Mouse (Mus musculus): ENCODE data around the gene Cys1. TPM values are rescaled to one million over a fixed set of nuclear protein-coding genes. Genes with fewer than 3 reads are reported as not detected.
"Not testable (repeated sequence)": the region's sequence is repeated elsewhere in the genome, so short reads cannot be mapped to it uniquely, and the experiment has no call there.

Gene Cys1
- 1 to 10 TPM; 3.3 to 5.6 (median 4.7) TPM for total RNA-seq (2022)

DNA sequence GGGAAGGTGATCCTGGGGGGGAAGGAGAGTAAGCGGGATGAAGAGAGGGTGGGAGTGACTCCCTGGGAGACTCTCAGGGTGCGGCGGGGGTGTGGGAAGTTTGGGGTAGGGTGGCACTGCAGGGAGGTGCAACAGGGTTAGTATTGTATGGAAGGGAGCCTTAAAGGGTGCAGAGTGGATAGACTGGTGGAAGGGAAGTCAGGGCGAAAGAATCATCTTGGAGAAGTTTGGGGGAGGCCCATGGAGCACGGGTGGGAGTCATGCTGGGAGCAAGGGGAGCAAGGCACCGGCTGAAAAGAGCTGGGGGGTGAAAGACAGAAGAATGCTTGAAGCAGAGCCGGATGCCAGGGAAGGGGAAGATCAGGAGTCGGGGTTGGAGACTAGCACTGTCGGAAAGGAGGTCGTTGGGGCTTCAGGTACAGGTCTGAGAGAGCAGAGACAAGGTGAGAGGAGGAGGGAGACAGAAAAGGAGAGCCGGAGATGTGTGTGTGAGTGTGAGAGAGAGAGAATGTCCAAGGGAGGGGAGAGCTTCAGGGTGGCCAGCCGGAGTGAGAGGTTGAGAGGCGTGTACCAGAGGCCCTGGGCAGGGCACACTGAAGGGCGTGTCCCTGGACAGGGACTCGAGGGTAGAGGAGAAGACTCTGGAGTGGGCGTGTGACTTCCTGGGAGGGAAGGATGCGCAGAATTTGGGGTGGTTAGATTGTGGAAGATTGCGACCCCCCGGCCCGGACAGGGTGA lies at the start of gene Cys1:
Gene Cys1, minus strand, starts transcription at position 528 of the 738 bp plus-strand sequence.
- DNase-seq (ENCODE audit: low spot score): no peak

DNA sequence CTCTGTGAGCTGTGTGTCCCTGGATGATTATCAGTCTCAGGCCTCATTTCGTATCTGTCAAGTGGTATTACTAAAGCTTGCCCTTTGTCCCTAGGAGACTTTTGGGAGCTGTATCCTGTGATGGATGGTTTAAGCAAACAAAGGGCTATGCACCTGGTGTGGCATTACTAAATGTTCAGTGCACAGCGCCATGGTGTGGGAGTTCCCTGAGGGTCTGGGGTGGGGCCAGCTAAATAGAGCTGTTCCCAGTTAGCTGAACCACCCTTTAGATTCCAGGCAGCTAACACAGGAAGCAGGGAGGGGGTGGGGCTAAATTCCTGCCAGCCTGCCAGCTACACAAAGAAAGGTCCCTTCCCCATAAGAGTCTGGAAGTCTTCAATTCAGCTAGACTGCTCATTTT lies 42.8 kb upstream of the Cys1 start:
- DNase-seq (ENCODE audit: low spot score): no peak

DNA sequence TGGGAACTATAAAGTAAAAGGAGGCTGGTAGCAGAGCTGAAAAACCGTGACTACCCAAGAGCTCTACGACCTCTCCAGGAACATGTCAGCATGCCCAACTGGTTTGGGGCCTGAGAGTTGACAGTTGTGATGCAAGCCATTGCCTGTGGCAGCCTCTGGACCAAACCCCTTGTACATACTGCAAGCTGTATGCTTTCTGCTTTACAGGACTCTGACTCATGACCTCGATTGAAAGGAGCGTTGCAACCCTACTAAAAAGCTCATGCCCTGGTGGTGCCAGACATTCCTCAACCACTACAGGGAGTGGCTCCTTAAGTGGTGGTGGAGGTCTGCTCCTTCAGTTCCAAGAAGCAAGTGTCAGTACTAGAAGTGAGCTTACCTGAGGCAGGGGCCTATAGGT lies 42.2 kb upstream of the Cys1 start:
- no peak for DNase-seq (ENCODE audit: low spot score)

DNA sequence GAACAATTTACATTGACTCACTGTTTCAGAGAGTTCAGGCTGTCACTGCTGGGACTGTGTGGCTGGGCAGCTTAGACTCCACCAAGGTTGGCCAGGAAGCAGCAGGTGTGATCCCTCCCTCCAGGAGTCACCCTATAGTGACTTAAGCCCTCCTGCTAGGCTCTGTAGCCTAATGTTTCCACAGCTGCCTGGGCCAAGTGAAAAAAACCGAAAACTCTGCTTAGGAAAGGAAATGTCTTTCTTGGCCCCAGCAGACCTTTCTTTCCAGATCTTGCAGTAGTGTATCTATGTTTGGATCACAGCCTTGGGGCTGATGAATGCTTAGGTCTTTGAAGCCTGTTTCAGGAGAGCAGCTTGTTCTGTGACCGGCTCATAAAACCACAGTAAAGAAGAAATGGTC lies 41.8 kb upstream of the Cys1 start:
- DNase-seq (ENCODE audit: low spot score): no peak

DNA sequence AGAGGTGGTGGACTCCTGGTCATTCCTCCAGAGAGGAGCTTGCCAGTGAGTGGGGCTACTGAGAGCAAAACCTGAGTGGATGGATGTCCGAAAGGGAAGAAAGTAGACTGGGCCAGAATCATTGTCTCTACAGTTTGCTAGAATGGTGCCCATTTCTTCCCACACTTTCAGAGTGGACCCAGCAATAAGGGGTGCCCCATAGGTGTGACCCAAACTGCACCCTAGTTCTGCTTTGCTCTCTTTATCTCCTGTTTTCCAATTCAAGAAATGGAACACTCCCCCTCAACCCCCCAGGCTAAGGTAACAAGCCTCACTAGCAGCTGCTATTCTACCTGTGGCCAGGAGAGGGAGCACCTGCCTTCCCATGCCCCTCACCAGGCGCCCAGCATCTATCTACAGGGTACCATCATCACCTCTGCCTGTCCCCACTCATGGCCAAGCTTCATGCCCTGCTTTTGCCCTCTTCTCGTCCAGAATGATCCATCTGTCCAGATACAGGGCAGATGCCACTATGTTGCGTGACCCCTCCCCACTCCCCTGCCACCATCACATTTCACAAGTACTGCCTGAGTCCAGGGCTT lies 35.2 kb upstream of the Cys1 start:
- DNase-seq (ENCODE audit: low spot score): no peak

DNA sequence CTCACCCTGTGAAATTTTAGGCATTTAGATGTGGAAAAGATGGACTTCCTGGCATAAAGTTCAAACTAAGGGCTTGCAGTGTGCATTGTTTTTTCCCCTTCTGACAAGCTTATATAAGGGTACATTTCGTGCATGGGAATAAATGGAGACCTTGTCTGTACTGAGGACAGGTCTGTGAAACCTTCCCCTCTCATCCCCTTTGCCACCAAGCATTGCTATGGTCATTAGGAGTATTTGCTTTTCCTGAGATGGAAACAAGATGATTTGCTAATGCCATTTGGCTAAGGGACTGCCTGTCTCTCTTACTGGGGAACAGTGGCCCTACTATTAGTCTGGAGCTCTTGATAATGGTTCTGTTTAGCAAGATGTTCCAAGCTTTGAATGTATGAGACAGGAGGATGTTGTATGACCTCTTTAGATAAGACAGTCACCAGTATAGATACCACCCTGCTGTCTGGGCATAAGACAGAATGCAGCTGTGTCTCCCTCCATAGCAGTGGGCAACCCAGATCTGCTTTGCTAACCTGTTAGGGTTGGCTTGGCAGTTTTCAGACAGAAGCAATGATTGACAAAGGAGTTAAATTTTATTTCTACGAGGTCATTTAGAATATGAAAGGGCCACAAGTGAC lies 33.8 kb upstream of the Cys1 start:
- no peak for DNase-seq (ENCODE audit: low spot score)

DNA sequence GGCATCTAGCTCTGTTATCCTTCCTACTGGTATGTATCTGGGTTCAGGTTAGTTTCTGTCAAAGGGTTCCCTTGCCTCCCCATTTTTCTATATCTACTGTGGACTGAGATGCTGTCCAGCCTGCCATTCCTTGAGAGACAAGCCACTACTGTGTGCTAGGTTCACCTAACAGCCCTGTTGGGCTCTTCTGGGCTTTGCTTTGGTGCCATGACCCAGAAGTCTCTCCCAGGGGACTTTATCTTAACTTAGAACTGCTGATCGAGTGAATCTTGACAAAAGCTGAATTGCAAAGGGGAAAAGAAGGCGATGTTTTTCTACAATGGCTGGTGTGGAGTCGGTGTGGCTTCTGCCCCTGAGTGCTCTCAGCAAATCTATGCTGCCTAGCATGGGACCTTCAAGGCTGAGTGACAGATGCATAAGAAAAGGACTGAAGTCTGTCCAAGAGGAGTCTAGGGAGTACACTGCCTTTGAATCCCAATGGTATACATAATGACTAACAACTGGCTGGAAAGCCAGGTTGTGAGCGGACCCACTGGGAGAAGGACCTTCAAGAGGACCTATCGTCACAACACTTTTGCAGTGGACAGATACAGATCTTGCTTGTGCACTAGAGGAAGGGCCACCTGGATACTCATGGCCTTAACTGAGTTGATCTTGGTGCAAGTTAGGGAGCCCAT lies 33.1 kb upstream of the Cys1 start:
- DNase-seq (ENCODE audit: low spot score): no peak

DNA sequence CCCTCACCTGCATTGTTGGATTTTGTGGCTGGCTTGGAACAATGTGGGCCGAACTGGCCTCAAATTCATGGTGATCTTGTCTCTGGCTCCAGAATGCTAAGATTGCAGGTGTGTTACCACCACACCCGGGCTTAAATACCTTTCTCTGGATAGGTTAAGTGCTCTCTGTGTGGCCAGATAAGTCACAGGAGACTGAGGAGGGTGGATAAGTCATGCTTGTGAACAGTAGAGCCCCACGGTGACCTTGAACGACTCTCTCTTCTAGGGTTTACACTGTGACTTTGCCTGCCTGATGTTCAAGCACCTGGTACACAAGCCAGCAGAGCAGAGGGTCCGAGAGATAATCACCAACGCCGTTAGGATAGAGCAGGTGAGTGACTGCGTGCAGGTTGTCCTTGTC lies 30.8 kb upstream of the Cys1 start:
- no peak for DNase-seq (ENCODE audit: low spot score)

DNA sequence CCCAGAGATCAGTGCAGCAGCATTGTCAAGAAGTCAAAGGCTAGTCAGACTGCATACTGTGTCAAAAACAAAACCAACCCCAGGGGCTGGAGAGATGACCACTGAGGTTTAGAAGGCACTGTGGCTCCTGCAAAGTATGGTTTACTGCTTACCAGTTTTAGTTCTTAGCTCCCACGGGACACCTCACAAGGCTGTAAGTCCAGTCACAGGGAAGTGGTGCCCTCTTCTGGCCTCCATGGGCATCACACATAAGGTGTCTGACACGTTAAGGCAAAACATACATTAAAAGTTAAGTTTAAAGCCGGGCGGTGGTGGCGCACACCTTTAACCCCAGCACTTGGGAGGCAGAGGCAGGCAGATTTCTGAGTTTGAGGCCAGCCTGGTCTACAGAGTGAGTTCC lies 29.1 kb upstream of the Cys1 start:
- DNase-seq (ENCODE audit: low spot score): no peak

DNA sequence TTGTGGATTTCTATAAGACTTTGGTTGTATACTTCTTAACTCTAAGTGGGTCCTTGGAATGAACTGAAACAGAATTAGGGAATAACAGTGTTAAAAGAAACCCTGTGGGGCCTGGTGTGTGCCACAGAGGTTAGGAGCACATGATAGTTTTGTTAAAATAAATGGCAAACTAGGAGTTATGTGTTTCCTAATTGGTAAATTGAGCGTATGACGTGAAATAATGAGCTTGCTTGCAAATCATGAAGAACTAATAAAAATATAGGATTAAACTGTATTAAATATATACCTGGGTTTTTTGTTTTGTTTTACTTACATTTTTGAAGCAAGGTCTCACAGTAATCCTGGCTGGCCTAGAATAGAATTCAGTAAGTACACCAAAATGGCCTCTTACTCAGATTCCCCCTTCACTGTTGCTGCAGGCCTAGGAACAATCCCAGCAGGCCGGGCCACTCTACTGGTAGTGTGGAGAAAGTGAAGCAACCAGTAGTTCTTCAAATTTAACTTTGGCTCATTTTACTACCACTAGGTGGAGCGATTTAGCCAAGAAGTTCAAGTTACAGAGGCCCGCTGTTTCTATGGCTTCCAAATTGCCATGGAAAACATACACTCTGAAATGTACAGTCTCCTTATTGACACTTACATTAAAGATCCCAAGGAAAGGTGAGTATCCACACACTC lies 28.4 kb upstream of the Cys1 start:
- peak; percentile 86 for DNase-seq (ENCODE audit: low spot score)

DNA sequence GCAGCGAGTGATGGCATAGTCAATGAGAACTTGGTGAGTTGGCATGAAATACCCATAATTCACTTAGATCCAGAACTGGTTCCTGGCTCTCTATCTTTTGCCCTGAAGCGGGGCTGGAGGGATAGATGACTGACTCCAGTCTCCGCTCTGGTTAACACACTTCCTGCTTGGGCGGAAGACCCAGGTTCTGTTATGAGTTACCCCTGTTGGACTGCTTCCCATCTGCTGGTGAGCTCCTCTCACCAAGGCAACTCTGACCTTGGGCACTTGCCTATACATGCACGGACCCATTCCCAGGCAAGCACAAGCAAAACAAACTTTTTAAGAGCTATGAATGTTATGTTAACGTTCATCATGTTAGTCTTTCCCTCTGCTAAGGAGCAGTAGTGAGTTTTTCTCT lies 27.8 kb upstream of the Cys1 start:
- no peak for DNase-seq (ENCODE audit: low spot score)

DNA sequence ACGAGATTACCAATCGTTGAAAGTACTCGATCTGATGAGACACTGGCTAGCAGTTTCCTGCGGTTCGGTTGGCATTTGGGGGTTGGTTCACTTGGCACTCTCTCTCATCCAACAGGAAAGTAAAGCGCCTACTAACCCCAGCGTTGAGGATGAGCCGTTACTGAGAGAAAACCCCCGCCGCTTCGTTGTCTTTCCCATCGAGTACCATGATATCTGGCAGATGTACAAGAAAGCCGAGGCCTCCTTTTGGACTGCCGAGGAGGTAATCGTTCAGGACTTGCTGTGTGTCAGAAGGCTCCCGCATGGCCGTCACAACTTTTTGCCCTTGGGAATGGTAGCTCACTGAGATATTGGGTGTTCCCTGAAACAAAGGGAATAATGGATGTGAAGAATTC lies 27.2 kb upstream of the Cys1 start:
- no peak for DNase-seq (ENCODE audit: low spot score)

DNA sequence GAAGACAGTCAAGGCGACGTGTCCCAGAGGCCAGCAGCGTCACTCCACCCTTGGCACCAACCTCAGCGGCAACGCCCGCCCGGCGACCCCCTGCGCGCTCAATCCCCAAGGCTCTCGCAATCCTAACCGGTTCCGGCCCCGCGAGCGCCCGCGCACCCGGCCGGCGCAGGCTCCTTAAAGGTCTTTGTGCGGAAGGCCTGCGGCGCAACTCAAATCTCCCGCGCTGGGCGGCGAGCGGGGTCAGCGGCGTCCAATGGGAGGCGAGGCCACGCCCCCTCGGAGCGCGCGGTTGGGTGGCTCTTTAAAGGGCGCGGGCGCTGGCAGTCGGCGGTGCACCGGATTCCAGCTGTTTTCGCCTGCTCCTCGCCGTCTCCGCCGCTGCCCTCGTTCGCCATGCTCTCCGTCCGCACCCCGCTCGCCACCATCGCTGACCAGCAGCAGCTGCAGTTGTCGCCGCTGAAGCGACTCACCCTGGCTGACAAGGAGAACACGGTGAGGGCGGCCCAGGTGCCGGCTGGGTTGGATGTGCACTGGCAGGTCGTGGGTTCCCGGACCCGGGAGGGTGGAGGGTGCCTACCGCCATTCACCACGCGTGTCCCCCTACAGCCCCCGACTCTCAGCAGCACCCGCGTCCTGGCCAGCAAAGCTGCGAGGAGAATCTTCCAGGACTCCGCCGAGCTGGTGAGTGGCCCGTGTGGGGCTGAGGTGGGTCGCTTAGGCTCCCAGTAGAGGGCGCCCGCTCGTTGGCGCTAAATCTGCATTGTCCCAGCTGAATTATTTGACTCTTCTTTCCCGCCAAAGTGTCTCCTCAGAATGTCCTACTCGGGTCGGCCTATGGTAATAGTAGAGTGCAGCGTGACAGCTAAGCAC lies 26.6 kb upstream of the Cys1 start, which contains the start of gene Rrm2:
Gene Rrm2, plus strand, starts transcription at position 288 of the 870 bp plus-strand sequence.
- peak; percentile 88 for DNase-seq (ENCODE audit: low spot score)

DNA sequence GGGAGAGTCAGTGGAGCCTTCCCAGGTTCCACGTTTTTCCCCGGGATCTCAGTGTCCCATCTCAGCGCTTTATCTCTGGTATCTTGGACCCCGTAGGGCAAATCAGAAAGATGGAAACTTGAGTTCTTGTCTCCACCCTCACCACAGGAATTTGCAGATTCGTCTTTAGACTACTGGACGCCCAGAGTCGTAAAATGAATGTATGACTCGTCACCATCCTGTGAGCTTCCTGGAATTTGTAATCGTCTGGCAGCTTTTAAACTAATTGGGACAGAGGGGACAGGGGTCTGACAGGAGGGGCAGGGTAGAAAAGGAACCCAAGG lies 25.8 kb upstream of the Cys1 start:
- no peak for DNase-seq (ENCODE audit: low spot score)

DNA sequence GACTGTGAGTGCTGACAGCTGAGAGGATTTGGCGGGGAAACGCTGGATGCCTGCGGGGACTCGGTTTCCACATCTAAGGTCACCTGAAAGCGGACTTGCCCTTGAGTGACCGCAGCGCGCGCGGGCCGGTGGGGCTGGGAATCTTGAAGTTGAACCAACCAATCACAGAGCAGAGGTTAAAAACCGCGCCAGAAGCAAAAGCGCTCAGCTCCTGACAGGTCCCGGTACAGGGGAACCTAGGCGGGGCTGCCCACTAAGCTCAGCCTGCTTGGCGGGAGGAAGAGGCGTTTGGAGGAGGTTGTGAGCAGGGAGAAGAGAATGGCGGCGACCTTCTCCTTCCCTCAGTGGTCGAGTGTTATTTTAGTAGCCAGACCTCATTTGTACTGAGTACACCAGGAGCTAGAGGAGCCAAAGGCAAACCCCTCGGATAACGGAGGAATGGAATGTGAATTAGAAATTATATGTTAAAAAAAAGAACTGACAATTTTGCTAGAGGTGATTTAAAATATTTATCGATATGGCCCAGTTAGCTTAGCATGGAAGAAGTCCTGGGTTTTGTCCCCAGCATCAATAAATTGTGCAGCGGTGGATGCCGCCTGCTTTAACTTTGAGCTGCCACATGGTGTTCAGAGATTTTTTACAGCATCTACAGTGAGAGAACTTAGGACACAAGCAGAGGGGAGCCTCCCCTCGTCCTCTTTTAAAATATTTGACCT lies 25.3 kb upstream of the Cys1 start:
- no peak for DNase-seq (ENCODE audit: low spot score)

DNA sequence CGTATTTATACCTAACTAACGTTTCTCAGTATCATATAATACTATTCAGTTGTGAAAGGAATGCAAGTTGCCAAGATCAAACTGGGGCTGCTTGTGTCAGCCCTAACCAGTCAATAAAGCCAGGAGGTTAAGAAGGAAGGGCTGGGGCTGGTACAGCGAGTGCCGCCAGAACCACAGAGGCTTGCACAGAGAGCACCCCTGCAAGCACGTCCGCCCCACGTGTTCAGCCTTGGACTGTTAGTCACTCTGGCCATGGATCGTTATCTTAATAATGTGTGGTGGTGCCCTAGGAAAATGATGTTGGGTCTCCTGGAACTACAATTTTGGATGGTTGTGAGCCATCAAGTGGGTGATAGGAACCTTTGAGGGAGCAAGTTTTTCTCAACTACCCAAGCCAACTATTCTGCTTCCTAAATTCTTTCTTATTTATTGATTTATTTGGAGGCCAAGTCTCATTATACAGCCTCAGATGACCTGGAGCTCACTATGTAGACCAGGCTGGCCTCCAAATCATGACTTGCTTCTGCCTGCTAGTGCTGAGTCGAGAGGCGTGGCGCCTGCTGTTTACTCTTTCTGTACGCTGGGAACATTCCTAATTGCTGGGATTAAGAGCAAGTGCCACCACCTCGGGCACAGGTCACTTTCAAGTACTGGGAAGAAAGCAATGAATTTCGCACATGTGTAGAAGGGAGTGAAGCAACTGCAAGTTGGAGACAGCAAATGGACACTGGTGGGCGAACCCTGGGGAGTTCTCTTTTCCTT lies 24.1 kb upstream of the Cys1 start:
- DNase-seq (ENCODE audit: low spot score): no peak

DNA sequence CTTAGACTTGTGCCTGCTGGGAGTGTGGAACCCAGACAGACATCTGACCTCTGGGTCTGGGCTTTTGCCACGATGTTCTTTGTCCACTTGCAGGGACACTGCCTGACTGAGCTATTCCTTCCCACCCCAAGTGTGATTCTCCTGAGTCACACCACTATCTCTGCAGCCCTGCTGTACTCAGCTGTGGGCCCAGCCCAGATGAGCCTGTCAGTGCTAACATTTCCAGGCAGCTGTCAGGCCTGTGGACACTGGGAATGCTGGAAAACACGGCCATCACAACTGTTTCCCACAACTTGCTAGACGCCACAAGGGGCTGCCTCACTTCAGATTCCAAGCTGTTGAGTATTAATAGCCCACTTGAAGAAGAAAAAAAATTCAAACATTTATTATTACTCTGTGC lies 21.4 kb upstream of the Cys1 start:
- no peak for DNase-seq (ENCODE audit: low spot score)

DNA sequence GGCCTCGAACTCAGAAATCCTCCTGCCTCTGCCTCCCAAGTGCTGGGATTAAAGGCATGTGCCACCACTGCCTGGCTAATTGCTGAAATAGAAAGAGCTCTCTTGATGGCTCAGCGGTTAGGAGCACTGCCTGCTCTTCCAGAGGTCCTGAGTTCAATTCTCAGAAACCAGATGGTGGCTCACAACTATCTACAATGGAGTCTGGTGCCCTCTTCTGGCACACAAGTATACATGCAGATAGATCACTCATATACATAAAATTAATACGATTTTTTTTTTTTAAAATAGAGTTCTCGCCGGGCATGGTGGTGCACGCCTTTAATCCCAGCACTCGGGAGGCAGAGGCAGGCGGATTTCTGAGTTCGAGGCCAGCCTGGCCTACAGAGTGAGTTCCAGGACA lies 20.0 kb upstream of the Cys1 start:
- not testable (repeated sequence) for DNase-seq (ENCODE audit: low spot score)

DNA sequence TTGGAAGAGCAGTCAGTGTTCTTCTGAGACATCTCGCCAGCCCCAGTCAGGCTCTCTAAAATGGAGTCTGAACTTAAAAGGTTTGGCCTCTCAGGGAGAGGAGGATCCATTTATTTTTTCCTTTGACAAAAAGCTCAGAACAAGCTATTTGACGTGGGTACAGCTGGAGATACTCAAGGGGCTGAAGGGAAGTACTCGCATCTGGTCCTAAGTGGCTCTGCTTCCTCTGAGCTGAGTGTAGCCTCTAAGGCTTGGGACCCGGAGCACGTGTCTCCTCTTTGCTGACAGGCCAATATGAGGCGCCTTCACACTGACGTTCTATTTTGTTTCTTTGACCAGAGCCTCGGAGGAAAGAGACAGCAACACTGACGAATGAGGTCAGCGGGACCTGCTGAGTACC lies 18.0 kb upstream of the Cys1 start:
- DNase-seq (ENCODE audit: low spot score): no peak

DNA sequence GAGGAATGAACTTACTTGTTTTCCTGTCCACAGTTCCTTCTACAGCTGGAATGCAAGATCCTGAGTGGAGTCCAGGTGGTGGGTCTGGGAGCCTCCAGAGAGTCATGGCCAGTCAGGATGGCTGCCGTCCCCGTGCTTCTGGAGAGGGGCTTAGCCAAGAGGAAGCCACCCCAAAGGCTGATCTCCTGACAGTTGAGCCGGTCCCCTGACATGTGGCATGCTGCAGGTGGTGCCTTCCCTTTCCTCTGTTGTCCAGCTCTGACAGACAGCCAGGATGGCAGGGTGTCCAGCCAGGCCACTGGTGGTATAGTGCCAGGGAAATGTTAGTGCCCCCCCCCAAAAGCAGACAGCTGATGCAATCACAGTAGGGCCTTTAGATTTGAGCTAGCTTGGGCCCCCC lies 16.9 kb upstream of the Cys1 start:
- no peak for DNase-seq (ENCODE audit: low spot score)

Data from heart, adult 8-10 months (tissue).